Mouse (Mus musculus) midbrain, embryonic 16.5 days (tissue): ENCODE measurements around the gene Ccr2. TPM values are rescaled to one million over a fixed set of nuclear protein-coding genes. Genes with fewer than 3 reads are reported as not detected.

Experiments
- ATAC-seq: fragments of 200-750 bp; cut with Nextera tagmentation; 2 replicates; pipeline ENCODE4 v1.8.0; 2017; ENCODE audit warnings: moderate TSS enrichment
- H3K27ac ChIP-seq: fragments of 300-500 bp; sonication (generic); 2 replicates; pipeline ENCODE4 v1.5.1; 2014; ENCODE audit warnings: mild to moderate bottlenecking, low read length, mixed read lengths
- H3K27me3 ChIP-seq: fragments of 300-500 bp; sonication (generic); 2 replicates; pipeline ENCODE4 v1.6.1; 2014; ENCODE audit warnings: low read depth, low read length, mixed read lengths; ENCODE audit not compliant: control insufficient read depth, insufficient read depth
- H3K36me3 ChIP-seq: fragments of 300-500 bp; sonication (generic); 2 replicates; pipeline ENCODE4 v1.6.1; 2014; ENCODE audit warnings: mild to moderate bottlenecking, low read length, moderate library complexity, mixed read lengths; ENCODE audit not compliant: control insufficient read depth, insufficient read depth
- H3K4me1 ChIP-seq: fragments of 300-500 bp; sonication (generic); 2 replicates; pipeline ENCODE4 v1.6.1; 2014; ENCODE audit warnings: mild to moderate bottlenecking, low read length, mixed read lengths; ENCODE audit not compliant: control insufficient read depth, insufficient read depth
- H3K4me2 ChIP-seq: fragments of 300-500 bp; sonication (generic); 2 replicates; pipeline ENCODE4 v1.6.1; 2014; ENCODE audit warnings: mild to moderate bottlenecking, low read length, mixed read lengths
- H3K4me3 ChIP-seq: fragments of 300-500 bp; sonication (generic); 2 replicates; pipeline ENCODE4 v1.5.1; 2014; ENCODE audit warnings: low read depth, mild to moderate bottlenecking, low read length, moderate library complexity, mixed read lengths
- H3K9ac ChIP-seq: fragments of 300-500 bp; sonication (generic); 2 replicates; pipeline ENCODE4 v1.6.1; 2014; ENCODE audit warnings: low read depth, low read length, mixed read lengths
- H3K9me3 ChIP-seq: fragments of 300-500 bp; sonication (generic); replicated peaks from 2 replicates; pipeline ENCODE4 v1.6.1; 2014; ENCODE audit warnings: mild to moderate bottlenecking, low read length, mixed read lengths; ENCODE audit not compliant: control insufficient read depth, poor library complexity, severe bottlenecking
- WGBS: fragments of 180-500 bp; shearing (Covaris S2); extraction: QIAGEN DNeasy Blood & Tissue Kit; methylation state at CpG from one replicate; pipeline ENCODE4 v1.1.7; 2014; 5-methylcytosine and 5-hydroxymethylcytosine counted together
- polyA plus RNA-seq: library from polyadenylated mRNA; unstranded; fragments of >200 nt; fragmentation: Nextera tagmentation; extraction: Ambion mirVana; gene quantifications from 2 replicates; pipeline ENCODE4 v1.2.1, GENCODE M21; 2015

Gene Ccr2
- polyA plus RNA-seq, 1 experiment from 2014 or later, result not detected

- ATAC-seq, result no peak
- Histone ChIP-seq H3K9ac (no peak overlapping the region), H3K27me3 (no peaks in the 10 kb centered on the region), H3K36me3 (no peaks in the 10 kb centered on the region), H3K9me3 (no peaks in the 10 kb centered on the region), H3K4me2 (no peak overlapping the region), H3K27ac (no peak overlapping the region), H3K4me1 (no peaks in the 10 kb centered on the region), H3K4me3 (no peak overlapping the region)
- WGBS, result 78% methylated on average over 1 of the region's 1 CpGs
These were observed 10.2 kb downstream of the Ccr2 start for GRCm38 (mm10) chr9:124111997-124112396.

- H3K36me3 ChIP-seq, result no peaks in the 10 kb centered on the region
- H3K4me1 ChIP-seq, result no peaks in the 10 kb centered on the region
- H3K27ac ChIP-seq, result no peak overlapping the region
- ATAC-seq, result no peak
- no peaks in the 10 kb centered on the region for H3K9me3 ChIP-seq
- H3K4me2 ChIP-seq, result no peak overlapping the region
- H3K27me3 ChIP-seq, result no peaks in the 10 kb centered on the region
- WGBS, result 96% methylated on average over 1 of the region's 1 CpGs
- H3K4me3 ChIP-seq, result no peak overlapping the region
- H3K9ac ChIP-seq, result no peak overlapping the region
These were observed 11.0 kb downstream of the Ccr2 start for GRCm38 (mm10) chr9:124112591-124113239.

- no peaks in the 10 kb centered on the region for H3K36me3 ChIP-seq
- no peak overlapping the region for H3K4me2 ChIP-seq
- no peak overlapping the region for H3K27ac ChIP-seq
- H3K4me1 ChIP-seq, result no peaks in the 10 kb centered on the region
- H3K27me3 ChIP-seq, result no peaks in the 10 kb centered on the region
- no peak for ATAC-seq
- 91% methylated on average over 1 of the region's 1 CpGs for WGBS
- H3K9me3 ChIP-seq, result no peaks in the 10 kb centered on the region
- no peak overlapping the region for H3K4me3 ChIP-seq
- no peak overlapping the region for H3K9ac ChIP-seq
These were observed 12.0 kb downstream of the Ccr2 start for GRCm38 (mm10) chr9:124113777-124114176.

- Histone ChIP-seq H3K4me2 (no peak overlapping the region), H3K27me3 (no peaks in the 10 kb centered on the region), H3K27ac (no peak overlapping the region), H3K4me3 (no peak overlapping the region), H3K9me3 (no peaks in the 10 kb centered on the region), H3K36me3 (no peaks in the 10 kb centered on the region), H3K4me1 (no peaks in the 10 kb centered on the region), H3K9ac (no peak overlapping the region)
- 100% methylated on average over 1 of the region's 1 CpGs for WGBS
- ATAC-seq, result no peak
These were observed 16.7 kb downstream of the Ccr2 start for GRCm38 (mm10) chr9:124118489-124118888.

GRCm38 (mm10) chr9:124121387-124122184 is 19.8 kb downstream of the Ccr2 start, which contains the start of gene Ccr5:
TSS of gene Ccr5 (plus strand) at chr9:124121543.
- H3K27ac ChIP-seq, result no peak within 1 kb of the TSS
- no peak within 1 kb of the TSS for H3K4me2 ChIP-seq
- H3K27me3 ChIP-seq, result no peaks in the 10 kb centered on the region
- no peak within 1 kb of the TSS for H3K4me3 ChIP-seq
- no peak within 1 kb of the TSS for H3K9ac ChIP-seq
- WGBS, result 79% methylated on average over 3 of the region's 3 CpGs
- H3K9me3 ChIP-seq, result no peaks in the 10 kb centered on the region
- ATAC-seq, result no peak
- H3K36me3 ChIP-seq, result no peaks in the 10 kb centered on the region
- H3K4me1 ChIP-seq, result no peaks in the 10 kb centered on the region

GRCm38 (mm10) chr9:124125576-124125975 is 23.8 kb downstream of the Ccr2 start:
- H3K4me3 ChIP-seq, result no peak overlapping the region
- H3K4me1 ChIP-seq, result no peaks in the 10 kb centered on the region
- H3K9me3 ChIP-seq, result no peaks in the 10 kb centered on the region
- no peak overlapping the region for H3K9ac ChIP-seq
- 83% methylated on average over 11 of the region's 11 CpGs for WGBS
- no peak overlapping the region for H3K27ac ChIP-seq
- no peaks in the 10 kb centered on the region for H3K27me3 ChIP-seq
- no peak for ATAC-seq
- H3K4me2 ChIP-seq, result no peak overlapping the region
- H3K36me3 ChIP-seq, result no peaks in the 10 kb centered on the region

GRCm38 (mm10) chr9:124126373-124126772 is 24.6 kb downstream of the Ccr2 start:
- H3K4me2 ChIP-seq, result no peak overlapping the region
- no peak for ATAC-seq
- no peaks in the 10 kb centered on the region for H3K36me3 ChIP-seq
- WGBS, result 48% methylated on average over 5 of the region's 5 CpGs
- H3K27me3 ChIP-seq, result no peaks in the 10 kb centered on the region
- no peak overlapping the region for H3K27ac ChIP-seq
- no peaks in the 10 kb centered on the region for H3K4me1 ChIP-seq
- H3K9ac ChIP-seq, result no peak overlapping the region
- no peaks in the 10 kb centered on the region for H3K9me3 ChIP-seq
- H3K4me3 ChIP-seq, result no peak overlapping the region

- H3K27me3 ChIP-seq, result no peaks in the 10 kb centered on the region
- no peak overlapping the region for H3K4me3 ChIP-seq
- no peaks in the 10 kb centered on the region for H3K4me1 ChIP-seq
- H3K9ac ChIP-seq, result no peak overlapping the region
- 68% methylated on average over 4 of the region's 4 CpGs for WGBS
- H3K27ac ChIP-seq, result no peak overlapping the region
- H3K9me3 ChIP-seq, result no peaks in the 10 kb centered on the region
- no peak overlapping the region for H3K4me2 ChIP-seq
- no peaks in the 10 kb centered on the region for H3K36me3 ChIP-seq
- no peak for ATAC-seq
These were observed 25.7 kb downstream of the Ccr2 start for GRCm38 (mm10) chr9:124127412-124127811.

- no peak overlapping the region for H3K4me2 ChIP-seq
- H3K36me3 ChIP-seq, result no peaks in the 10 kb centered on the region
- no peaks in the 10 kb centered on the region for H3K27me3 ChIP-seq
- 5% methylated on average over 1 of the region's 1 CpGs for WGBS
- H3K9ac ChIP-seq, result no peak overlapping the region
- 0 out of 2 replicates have a peak, but pooled peaks have one; percentile 42 for ATAC-seq
- H3K4me1 ChIP-seq, result no peaks in the 10 kb centered on the region
- no peak overlapping the region for H3K27ac ChIP-seq
- H3K4me3 ChIP-seq, result no peak overlapping the region
- H3K9me3 ChIP-seq, result no peaks in the 10 kb centered on the region
These were observed 26.6 kb downstream of the Ccr2 start for GRCm38 (mm10) chr9:124128379-124128778.
